Mouse (Mus musculus): ENCODE measurements at regions not wholly inside any gene's neighbourhood (a gene's known extent, or its start where the extent isn't known, plus 50 kb on each side); places are given as distances from the start of the nearest gene placed in this dataset.

DNA sequence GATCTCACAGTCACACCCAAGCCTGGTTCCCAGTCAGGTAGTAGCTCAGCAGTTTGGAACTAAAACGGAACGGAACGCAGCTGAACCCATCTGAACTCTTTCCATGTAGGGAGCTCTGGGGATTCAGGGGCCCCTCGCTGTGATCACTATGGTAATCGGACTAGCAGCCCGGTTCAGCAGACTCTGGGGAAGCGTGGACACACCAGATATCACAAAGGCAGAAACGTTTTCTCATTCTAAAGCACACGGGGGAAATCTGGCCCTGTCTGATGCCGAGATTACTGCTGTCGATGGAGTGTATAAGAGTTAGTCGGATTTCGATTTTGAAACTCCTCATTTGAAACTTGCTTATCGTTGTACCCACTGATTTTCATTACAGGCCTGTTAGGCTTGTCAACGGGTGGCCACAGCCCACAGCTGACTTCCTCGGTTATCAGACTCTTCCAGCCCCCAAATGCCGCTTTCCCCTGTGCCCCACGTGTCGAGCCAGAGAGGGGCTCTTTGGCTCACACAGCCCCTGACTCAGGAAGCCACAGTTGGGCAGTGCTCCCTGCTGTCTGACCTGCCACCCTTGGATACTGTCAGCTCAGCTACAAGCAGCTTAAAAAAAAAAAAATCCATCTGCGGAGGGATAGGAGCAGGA is 207.8 kb upstream of the Cnr1 start:
- no peak overlapping the region for H3K4me2 ChIP-seq (replicated peaks; ENCODE audit: low read depth)
- no peaks in the 10 kb centered on the region for H3K36me3 ChIP-seq (ENCODE audit: control insufficient read depth, insufficient read depth, low read length)
- ATAC-seq (ENCODE audit: low FRiP score, low TSS enrichment) (no peak), DNase-seq (ENCODE audit: low spot score) (no peak)
- no peaks in the 10 kb centered on the region for H3K9me3 ChIP-seq (ENCODE audit: control insufficient read depth, low read length)
- TF ChIP-seq EP300 (optimal IDR thresholded peaks at IDR 0.05) (no peak), CTCF (IDR thresholded peaks at IDR 0.05; ENCODE audit: low read depth) (no peak)
- H3K27ac ChIP-seq (replicated peaks): no peak overlapping the region
- no peak overlapping the region for H3K4me3 ChIP-seq (ENCODE audit: low read depth, low read length)
- H3K27me3 ChIP-seq (ENCODE audit: control insufficient read depth, insufficient read depth, low read length): no peaks in the 10 kb centered on the region
- 45% methylated on average over 20 of the region's 20 CpGs for WGBS
- H3K9ac ChIP-seq (ENCODE audit: low read length): no peak overlapping the region
- H3K4me1 ChIP-seq (replicated peaks; ENCODE audit: control insufficient read depth, insufficient read depth): no peaks in the 10 kb centered on the region

- no peak for DNase-seq (ENCODE audit: low spot score)
- WGBS: 90% methylated on average over 10 of the region's 10 CpGs
- no peak overlapping the region for H3K9ac ChIP-seq (ENCODE audit: low read length)
- H3K4me3 ChIP-seq (ENCODE audit: low read depth, low read length): no peak overlapping the region
- no peak for ATAC-seq (ENCODE audit: low FRiP score, low TSS enrichment)
- no peak overlapping the region for H3K27ac ChIP-seq (replicated peaks)
- H3K4me2 ChIP-seq (replicated peaks; ENCODE audit: low read depth): no peak overlapping the region
- no peaks in the 10 kb centered on the region for H3K36me3 ChIP-seq (ENCODE audit: control insufficient read depth, insufficient read depth, low read length)
- H3K27me3 ChIP-seq (ENCODE audit: control insufficient read depth, insufficient read depth, low read length): no peaks in the 10 kb centered on the region
- H3K4me1 ChIP-seq (replicated peaks; ENCODE audit: control insufficient read depth, insufficient read depth): no peaks in the 10 kb centered on the region
- no peaks in the 10 kb centered on the region for H3K9me3 ChIP-seq (ENCODE audit: control insufficient read depth, low read length)
- TF ChIP-seq CTCF (IDR thresholded peaks at IDR 0.05; ENCODE audit: low read depth): no peak
- TF ChIP-seq EP300 (optimal IDR thresholded peaks at IDR 0.05): no peak
Measured at GRCm38 (mm10) chr4:33720972-33721371, 203.4 kb upstream of the Cnr1 start.

DNA sequence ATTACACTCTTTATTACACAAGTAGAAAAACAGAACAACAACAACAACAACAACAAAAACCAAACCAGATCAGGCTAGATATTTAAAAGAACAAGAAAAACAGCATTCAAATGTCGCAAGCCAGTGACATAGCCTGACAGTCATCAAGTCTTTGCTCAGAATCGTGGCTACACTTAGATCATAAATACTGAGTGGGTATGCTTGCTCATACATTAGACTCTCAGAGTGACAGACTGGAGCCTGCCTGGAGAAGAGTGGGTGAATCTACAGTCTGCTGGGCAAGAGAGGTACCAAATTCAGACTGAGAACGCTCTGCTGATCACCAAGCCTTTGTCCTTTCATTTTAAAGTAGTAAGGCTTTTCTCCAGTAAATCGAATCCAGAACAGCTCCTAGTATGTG is 202.4 kb upstream of the Cnr1 start:
- H3K27ac ChIP-seq (replicated peaks): no peak overlapping the region
- DNase-seq (ENCODE audit: low spot score) (no peak), ATAC-seq (ENCODE audit: low FRiP score, low TSS enrichment) (no peak)
- no peaks in the 10 kb centered on the region for H3K27me3 ChIP-seq (ENCODE audit: control insufficient read depth, insufficient read depth, low read length)
- 85% methylated on average over 4 of the region's 4 CpGs for WGBS
- H3K4me1 ChIP-seq (replicated peaks; ENCODE audit: control insufficient read depth, insufficient read depth): no peaks in the 10 kb centered on the region
- H3K4me3 ChIP-seq (ENCODE audit: low read depth, low read length): no peak overlapping the region
- TF ChIP-seq CTCF (IDR thresholded peaks at IDR 0.05; ENCODE audit: low read depth): no peak
- TF ChIP-seq EP300 (optimal IDR thresholded peaks at IDR 0.05): no peak
- H3K9me3 ChIP-seq (ENCODE audit: control insufficient read depth, low read length): no peaks in the 10 kb centered on the region
- H3K9ac ChIP-seq (ENCODE audit: low read length): no peak overlapping the region
- H3K36me3 ChIP-seq (ENCODE audit: control insufficient read depth, insufficient read depth, low read length): no peaks in the 10 kb centered on the region
- H3K4me2 ChIP-seq (replicated peaks; ENCODE audit: low read depth): no peak overlapping the region

DNA sequence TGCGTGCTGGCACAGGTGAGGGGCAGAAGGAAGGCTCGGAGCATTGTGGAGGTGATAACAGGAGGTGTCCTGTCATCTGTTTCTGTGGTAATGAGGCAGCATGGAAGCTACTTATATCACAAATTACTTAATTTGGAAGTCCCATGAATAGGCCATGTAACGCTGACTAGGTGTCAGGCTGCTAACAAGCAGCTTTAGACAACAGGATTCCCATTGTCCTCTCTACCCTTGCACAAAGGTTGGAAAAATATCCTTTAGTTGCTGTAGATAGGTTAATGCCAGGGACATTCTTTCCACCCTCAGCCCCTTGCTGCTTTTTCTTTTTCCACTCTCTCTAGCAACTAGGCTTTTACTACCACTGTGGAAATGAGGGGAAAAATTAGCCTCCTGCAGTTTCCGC is 192.6 kb upstream of the Cnr1 start:
- Histone ChIP-seq H3K36me3 (ENCODE audit: control insufficient read depth, insufficient read depth, low read length) (no peaks in the 10 kb centered on the region), H3K4me3 (ENCODE audit: low read depth, low read length) (no peak overlapping the region), H3K27me3 (ENCODE audit: control insufficient read depth, insufficient read depth, low read length) (no peaks in the 10 kb centered on the region), H3K4me1 (replicated peaks; ENCODE audit: control insufficient read depth, insufficient read depth) (no peaks in the 10 kb centered on the region), H3K4me2 (replicated peaks; ENCODE audit: low read depth) (no peak overlapping the region), H3K9me3 (ENCODE audit: control insufficient read depth, low read length) (no peaks in the 10 kb centered on the region), H3K9ac (ENCODE audit: low read length) (no peak overlapping the region), H3K27ac (replicated peaks) (no peak overlapping the region)
- no peak for ATAC-seq (ENCODE audit: low FRiP score, low TSS enrichment)
- TF ChIP-seq CTCF (IDR thresholded peaks at IDR 0.05; ENCODE audit: low read depth): no peak
- TF ChIP-seq EP300 (optimal IDR thresholded peaks at IDR 0.05): no peak
- WGBS: 88% methylated on average over 4 of the region's 4 CpGs
- DNase-seq (ENCODE audit: low spot score): no peak

DNA sequence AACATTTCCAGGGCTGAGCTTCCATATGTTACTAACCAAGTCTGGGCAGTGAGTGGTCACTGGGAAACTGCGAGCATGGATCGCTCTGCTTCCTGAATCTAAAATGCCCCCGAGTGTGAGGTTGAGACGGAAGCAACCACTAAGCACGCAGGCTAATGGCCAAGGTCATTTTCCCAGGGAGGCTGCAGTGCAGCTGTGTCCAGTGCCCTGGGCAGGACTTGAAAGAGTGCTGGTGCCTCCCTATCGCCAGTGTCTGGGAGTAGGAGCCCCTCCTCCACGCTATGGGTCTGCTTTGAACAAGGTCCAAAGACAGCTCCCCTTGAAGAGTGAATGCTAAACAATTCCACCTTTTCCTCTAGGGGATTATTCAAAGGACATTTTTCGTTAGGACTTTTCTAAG is 189.5 kb upstream of the Cnr1 start:
- no peaks in the 10 kb centered on the region for H3K4me1 ChIP-seq (replicated peaks; ENCODE audit: control insufficient read depth, insufficient read depth)
- H3K9ac ChIP-seq (ENCODE audit: low read length): no peak overlapping the region
- WGBS: 59% methylated on average over 8 of the region's 8 CpGs
- no peak for ATAC-seq (ENCODE audit: low FRiP score, low TSS enrichment)
- no peak overlapping the region for H3K4me2 ChIP-seq (replicated peaks; ENCODE audit: low read depth)
- H3K27ac ChIP-seq (replicated peaks): no peak overlapping the region
- DNase-seq (ENCODE audit: low spot score): no peak
- TF ChIP-seq EP300 (optimal IDR thresholded peaks at IDR 0.05): no peak
- no peaks in the 10 kb centered on the region for H3K36me3 ChIP-seq (ENCODE audit: control insufficient read depth, insufficient read depth, low read length)
- no peak overlapping the region for H3K4me3 ChIP-seq (ENCODE audit: low read depth, low read length)
- H3K27me3 ChIP-seq (ENCODE audit: control insufficient read depth, insufficient read depth, low read length): no peaks in the 10 kb centered on the region
- no peaks in the 10 kb centered on the region for H3K9me3 ChIP-seq (ENCODE audit: control insufficient read depth, low read length)

DNA sequence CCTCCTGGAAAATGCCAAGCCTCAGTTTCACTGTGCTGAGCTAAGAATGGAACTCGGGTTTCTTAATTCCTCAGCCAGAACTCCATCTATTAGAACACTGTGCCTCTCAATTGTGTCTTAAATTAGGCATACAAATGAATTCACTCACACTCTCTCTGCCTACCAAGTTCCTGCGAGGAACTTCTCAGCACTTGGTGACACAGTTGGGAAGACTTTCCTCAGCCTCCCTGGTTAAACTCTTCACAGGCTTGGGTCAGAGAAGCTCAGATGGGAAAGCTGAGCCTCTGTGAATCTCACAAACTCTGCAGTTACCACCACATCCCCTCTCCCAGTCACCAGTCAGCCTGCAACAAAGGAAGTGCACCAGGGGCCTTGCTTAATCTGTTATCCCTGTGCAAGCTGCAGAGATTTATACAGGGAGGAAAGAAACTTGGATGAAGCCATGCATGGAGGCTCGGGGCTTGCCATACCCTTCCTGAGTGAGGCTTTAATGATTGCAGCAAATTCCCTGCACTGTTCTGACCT is 188.9 kb upstream of the Cnr1 start:
- 51% methylated on average over 3 of the region's 3 CpGs for WGBS
- ATAC-seq (ENCODE audit: low FRiP score, low TSS enrichment) (no peak), DNase-seq (ENCODE audit: low spot score) (no peak)
- no peaks in the 10 kb centered on the region for H3K9me3 ChIP-seq (ENCODE audit: control insufficient read depth, low read length)
- no peak overlapping the region for H3K27ac ChIP-seq (replicated peaks)
- H3K27me3 ChIP-seq (ENCODE audit: control insufficient read depth, insufficient read depth, low read length): no peaks in the 10 kb centered on the region
- H3K9ac ChIP-seq (ENCODE audit: low read length): no peak overlapping the region
- TF ChIP-seq CTCF (IDR thresholded peaks at IDR 0.05; ENCODE audit: low read depth): no peak
- TF ChIP-seq EP300 (optimal IDR thresholded peaks at IDR 0.05): no peak
- H3K36me3 ChIP-seq (ENCODE audit: control insufficient read depth, insufficient read depth, low read length): no peaks in the 10 kb centered on the region
- no peaks in the 10 kb centered on the region for H3K4me1 ChIP-seq (replicated peaks; ENCODE audit: control insufficient read depth, insufficient read depth)
- H3K4me2 ChIP-seq (replicated peaks; ENCODE audit: low read depth): no peak overlapping the region
- no peak overlapping the region for H3K4me3 ChIP-seq (ENCODE audit: low read depth, low read length)
